Mouse (Mus musculus): ENCODE measurements around the gene Ccdc24.

GRCm38 (mm10) chr4:117912131-117912561 lies 39.8 kb upstream of the Ccdc24 start:
- no peak for TF ChIP-seq CTCF (IDR thresholded peaks at IDR 0.05; ENCODE audit: low read depth, low read length)
- TF ChIP-seq GATA1 (IDR thresholded peaks at IDR 0.05; ENCODE audit: borderline replicate concordance, low read length): no peak
- TF ChIP-seq POLR2AphosphoS5 (IDR thresholded peaks at IDR 0.05; ENCODE audit: insufficient replicate concordance, low read depth, low read length): no peak
- no peak for TF ChIP-seq TAL1 (conservative IDR thresholded peaks at IDR 0.05; ENCODE audit: low read depth, low read length)
